Mouse (Mus musculus) kidney, embryonic 14.5 days (tissue): Measurements from ENCODE around the gene Thop1. TPM values are rescaled to one million over a fixed set of nuclear protein-coding genes. Genes with fewer than 3 reads are reported as not detected.

Experiments
- ATAC-seq: fragments of 200-750 bp; cut with Nextera tagmentation; 2 replicates; pipeline ENCODE4 v1.8.0; 2017; ENCODE audit warnings: moderate number of reproducible peaks, mild to moderate bottlenecking, moderate TSS enrichment, moderate library complexity; ENCODE audit not compliant: low FRiP score, low TSS enrichment
- H3K27ac ChIP-seq: fragments of 300-500 bp; sonication (generic); 2 replicates; pipeline ENCODE4 v1.5.1; 2014; ENCODE audit warnings: low read depth, mild to moderate bottlenecking, low read length, moderate library complexity, mixed read lengths
- H3K27me3 ChIP-seq: fragments of 300-500 bp; sonication (generic); 2 replicates; pipeline ENCODE4 v1.6.1; 2014; ENCODE audit warnings: mild to moderate bottlenecking, low read length; ENCODE audit not compliant: control insufficient read depth, insufficient read depth
- H3K36me3 ChIP-seq: fragments of 300-500 bp; sonication (generic); 2 replicates; pipeline ENCODE4 v1.6.1; 2014; ENCODE audit warnings: low read length, mixed read lengths; ENCODE audit not compliant: control insufficient read depth, insufficient read depth
- H3K4me1 ChIP-seq: fragments of 300-500 bp; sonication (generic); 2 replicates; pipeline ENCODE4 v1.6.1; 2014; ENCODE audit warnings: low read length, mixed read lengths; ENCODE audit not compliant: control insufficient read depth, insufficient read depth
- H3K4me2 ChIP-seq: fragments of 300-500 bp; sonication (generic); replicated peaks from 2 replicates; pipeline ENCODE4 v1.6.1; 2014; ENCODE audit warnings: low read depth, mild to moderate bottlenecking, low read length
- H3K4me3 ChIP-seq: fragments of 300-500 bp; sonication (generic); 2 replicates; pipeline ENCODE4 v1.5.1; 2014; ENCODE audit warnings: mild to moderate bottlenecking, low read length
- H3K9ac ChIP-seq: fragments of 300-500 bp; sonication (generic); 2 replicates; pipeline ENCODE4 v1.6.1; 2014; ENCODE audit warnings: low read depth, mild to moderate bottlenecking, low read length, moderate library complexity
- H3K9me3 ChIP-seq: fragments of 300-500 bp; sonication (generic); 2 replicates; pipeline ENCODE4 v1.6.1; 2016; ENCODE audit warnings: low read length; ENCODE audit not compliant: control insufficient read depth
- WGBS: fragments of 180-500 bp; shearing (Covaris S2); extraction: QIAGEN DNeasy Blood & Tissue Kit; methylation state at CpG from one replicate; pipeline ENCODE4 v1.1.7; 2014; 5-methylcytosine and 5-hydroxymethylcytosine counted together
- polyA plus RNA-seq: library from polyadenylated mRNA; unstranded; fragments of >200 nt; fragmentation: Nextera tagmentation; extraction: Ambion mirVana; gene quantifications from 2 replicates; pipeline ENCODE4 v1.2.1, GENCODE M21; 2014

The Thop1 gene
- 50.6 and 58.9 TPM in 2 replicates for polyA plus RNA-seq

- Histone ChIP-seq H3K9ac (peak within 1 kb of the TSS; percentile 78), H3K9me3 (no peaks in the 10 kb centered on the region), H3K27me3 (no peaks in the 10 kb centered on the region), H3K27ac (no peak within 1 kb of the TSS), H3K4me1 (peaks cover 4% of the 10 kb centered on the region; the same call in 1 of the 2 replicates), H3K4me2 (peak within 1 kb of the TSS; percentile 73), H3K36me3 (peaks cover 20% of the 10 kb centered on the region), H3K4me3 (peak within 1 kb of the TSS; percentile 78)
- WGBS = 1% methylated on average over 34 of the region's 35 CpGs
- peak; percentile 98 for ATAC-seq
These were observed at the start of gene Thop1 for GRCm38 (mm10) chr10:81069836-81070235. Gene Thop1, plus strand, starts transcription at chr10:81070035.

- H3K4me2 ChIP-seq = no peak overlapping the region
These were observed 49.6 kb upstream of the Thop1 start for GRCm38 (mm10) chr10:81020207-81020606.

GRCm38 (mm10) chr10:81021547-81022110, 48.2 kb upstream of the Thop1 start:
- no peak overlapping the region for H3K27ac ChIP-seq
- ATAC-seq = no peak
- 0 out of 2 replicates have a peak, but pooled peaks cover 7% of the 10 kb centered on the region for H3K4me1 ChIP-seq
- peaks cover 26% of the 10 kb centered on the region for H3K27me3 ChIP-seq
- 12% methylated on average over 26 of the region's 26 CpGs for WGBS
- no peaks in the 10 kb centered on the region for H3K36me3 ChIP-seq
- H3K9me3 ChIP-seq = no peaks in the 10 kb centered on the region
- no peak overlapping the region; the same call in 1 of the 2 replicates for H3K4me3 ChIP-seq
- no peak overlapping the region for H3K9ac ChIP-seq
- peak overlapping the region; percentile 21; the same call in 1 of the 2 replicates for H3K4me2 ChIP-seq

More at GRCm38 (mm10) chr10:81020207-81020606, 49.6 kb upstream of the Thop1 start:
- WGBS = 53% methylated on average over 2 of the region's 2 CpGs
- Histone ChIP-seq H3K27ac (no peak overlapping the region), H3K9me3 (no peaks in the 10 kb centered on the region), H3K9ac (no peak overlapping the region), H3K4me3 (no peak overlapping the region), H3K27me3 (peaks cover 18% of the 10 kb centered on the region), H3K36me3 (no peaks in the 10 kb centered on the region), H3K4me1 (0 out of 2 replicates have a peak, but pooled peaks cover 4% of the 10 kb centered on the region)
- ATAC-seq = no peak

GRCm38 (mm10) chr10:81022744-81023143, 47.1 kb upstream of the Thop1 start:
- H3K27ac ChIP-seq = no peak overlapping the region
- 68% methylated on average over 8 of the region's 8 CpGs for WGBS
- no peak overlapping the region for H3K9ac ChIP-seq

GRCm38 (mm10) chr10:81024346-81024937, 45.4 kb upstream of the Thop1 start:
- H3K4me3 ChIP-seq = no peak overlapping the region
- H3K27ac ChIP-seq = no peak overlapping the region
- H3K27me3 ChIP-seq = peaks cover 26% of the 10 kb centered on the region
- H3K4me1 ChIP-seq = 0 out of 2 replicates have a peak, but pooled peaks cover 7% of the 10 kb centered on the region
- ATAC-seq = no peak
- WGBS = 70% methylated on average over 5 of the region's 5 CpGs
- 0 out of 2 replicates have a peak overlapping the region, but pooled peaks have one; percentile 28 for H3K9ac ChIP-seq
- H3K36me3 ChIP-seq = no peaks in the 10 kb centered on the region
- no peaks in the 10 kb centered on the region for H3K9me3 ChIP-seq
- no peak overlapping the region for H3K4me2 ChIP-seq

More at GRCm38 (mm10) chr10:81022744-81023143, 47.1 kb upstream of the Thop1 start:
- Histone ChIP-seq H3K4me1 (0 out of 2 replicates have a peak, but pooled peaks cover 7% of the 10 kb centered on the region), H3K4me3 (no peak overlapping the region), H3K36me3 (no peaks in the 10 kb centered on the region), H3K4me2 (no peak overlapping the region), H3K27me3 (peaks cover 26% of the 10 kb centered on the region), H3K9me3 (no peaks in the 10 kb centered on the region)
- no peak for ATAC-seq

- WGBS = 2% methylated on average over 43 of the region's 43 CpGs
- peak overlapping the region; percentile 29 for H3K4me3 ChIP-seq
- peaks cover 26% of the 10 kb centered on the region for H3K27me3 ChIP-seq
- ATAC-seq = 0 out of 2 replicates have a peak, but pooled peaks have one; percentile 38
- peak overlapping the region; percentile 52 for H3K4me2 ChIP-seq
- H3K9ac ChIP-seq = peak overlapping the region; percentile 28; the same call in 1 of the 2 replicates
- no peaks in the 10 kb centered on the region for H3K9me3 ChIP-seq
- no peaks in the 10 kb centered on the region for H3K36me3 ChIP-seq
- no peak overlapping the region for H3K27ac ChIP-seq
- 0 out of 2 replicates have a peak, but pooled peaks cover 7% of the 10 kb centered on the region for H3K4me1 ChIP-seq
These were observed 44.7 kb upstream of the Thop1 start for GRCm38 (mm10) chr10:81025047-81025621.

- no peak for ATAC-seq
- peaks cover 26% of the 10 kb centered on the region for H3K27me3 ChIP-seq
- H3K4me3 ChIP-seq = peak within 1 kb of the TSS; percentile 29
- H3K4me2 ChIP-seq = peak within 1 kb of the TSS; percentile 52
- WGBS = 54% methylated on average over 11 of the region's 12 CpGs
- peak within 1 kb of the TSS; percentile 28; the same call in 1 of the 2 replicates for H3K9ac ChIP-seq
- H3K4me1 ChIP-seq = 0 out of 2 replicates have a peak, but pooled peaks cover 7% of the 10 kb centered on the region
- no peak within 1 kb of the TSS for H3K27ac ChIP-seq
- no peaks in the 10 kb centered on the region for H3K9me3 ChIP-seq
- peaks cover 1% of the 10 kb centered on the region; the same call in 1 of the 2 replicates for H3K36me3 ChIP-seq
These were observed 44.1 kb upstream of the Thop1 start, which contains the start of gene Diras1 for GRCm38 (mm10) chr10:81025639-81026275. Gene Diras1, minus strand, starts transcription at chr10:81025662.

- Histone ChIP-seq H3K4me1 (0 out of 2 replicates have a peak, but pooled peaks cover 7% of the 10 kb centered on the region), H3K9ac (no peak overlapping the region), H3K4me3 (no peak overlapping the region), H3K36me3 (peaks cover 9% of the 10 kb centered on the region), H3K27ac (no peak overlapping the region), H3K4me2 (no peak overlapping the region), H3K9me3 (no peaks in the 10 kb centered on the region), H3K27me3 (peaks cover 26% of the 10 kb centered on the region)
- no peak for ATAC-seq
- WGBS = 92% methylated on average over 5 of the region's 5 CpGs
These were observed 43.0 kb upstream of the Thop1 start for GRCm38 (mm10) chr10:81026857-81027256.
